ENCODE assay signal across 10 mouse cellular contexts in genomic region chr11:97817379-97817778, GRCm38 (mm10). TPM values are rescaled to one million over a fixed set of nuclear protein-coding genes. Genes with fewer than 3 reads are reported as not detected.
DNase-seq lines count a peak whose midpoint lies in the region; ATAC-seq and TF ChIP-seq lines count a peak whose summit lies in the region.
"Had no signal": no experiment of that assay in that cellular context is flagged by ENCODE, and none has a peak within 500 bp of the region (broad histone marks: within the 10 kb centered on the region; RNA-seq: fewer than 3 reads in every experiment).

No protein-coding gene starts in this region.

- H3K4me1 ChIP-seq in lung, embryonic 14.5 days (ENCODE audit: insufficient read depth), result peaks cover 42% of the 10 kb centered on the region

- no peak overlapping the region for H3K9ac ChIP-seq in lung, embryonic 14.5 days
- H3K9ac ChIP-seq: neural tube, embryonic 13.5 days had no signal

- WGBS in lung, embryonic 14.5 days, result 35% methylated on average over 5 of the region's 5 CpGs

- intact Hi-C loops in left cerebral cortex, postnatal 4 days (cut with DNase I), result no loop called here

- peak; percentile 35 for DNase-seq in lung, embryonic 14.5 days
- no peak for DNase-seq in lung, postnatal 4 days
- DNase-seq in kidney, adult 18-20 months, result peak; percentile 71
- DNase-seq in left cerebral cortex, postnatal 4 days, result no peak
- no peak for DNase-seq in frontal cortex, adult 2 months (ENCODE audit: extremely low spot score in 1 of 2, low spot score in 1 of 2)

- H3K36me3 ChIP-seq in lung, embryonic 14.5 days (ENCODE audit: insufficient read depth), result peaks cover 77% of the 10 kb centered on the region

- ATAC-seq in lung, embryonic 14.5 days (ENCODE audit: insufficient read depth), result no peak
- ATAC-seq in common myeloid progenitor, adult 5-6 weeks (replicated peaks; ENCODE audit: low read depth, poor library complexity, severe bottlenecking), result peak; percentile 34; the same call in 1 of the 2 replicates
- ATAC-seq in megakaryocyte progenitor cell, adult 5-6 weeks (replicated peaks; ENCODE audit: poor library complexity), result peak; percentile 47
- ATAC-seq in granulocyte monocyte progenitor cell, adult 5-6 weeks (replicated peaks; ENCODE audit: poor library complexity, severe bottlenecking), result no peak

- peak overlapping the region; percentile 68 for H3K27ac ChIP-seq in lung, embryonic 14.5 days (ENCODE audit: low read depth)

- no peak overlapping the region for H3K4me2 ChIP-seq in lung, embryonic 14.5 days
- H3K4me2 ChIP-seq: neural tube, embryonic 13.5 days had no signal

- TF ChIP-seq CTCF in lung, embryonic 14.5 days (IDR thresholded peaks at IDR 0.05; ENCODE audit: low read depth), result no peak

- no peaks in the 10 kb centered on the region for H3K27me3 ChIP-seq in lung, embryonic 14.5 days (ENCODE audit: insufficient read depth, low read length)
- H3K27me3 ChIP-seq: neural tube, embryonic 13.5 days had no signal

- no peak overlapping the region for H3K4me3 ChIP-seq in lung, embryonic 14.5 days (ENCODE audit: low read depth, low read length)
- H3K4me3 ChIP-seq: neural tube, embryonic 13.5 days had no signal

- H3K9me3 ChIP-seq in lung, embryonic 14.5 days (ENCODE audit: low read depth, low read length), result no peaks in the 10 kb centered on the region
- H3K9me3 ChIP-seq: neural tube, embryonic 13.5 days had no signal

RNA-seq across cellular contexts. Expression of gene Lasp1, which starts 18.6 kb away (rescaled TPM):
- 110 and 123 TPM in 2 replicates for polyA plus RNA-seq in lung, embryonic 14.5 days (2014; fragmentation: Nextera tagmentation; extraction: Ambion mirVana)
- total RNA-seq in common myeloid progenitor, adult 5-6 weeks (2017), result 79.1 and 126 TPM in 2 replicates
- 40.1 and 47.2 TPM in 2 replicates for total RNA-seq in megakaryocyte progenitor cell, adult 5-6 weeks (2015)
- total RNA-seq in megakaryocyte progenitor cell, adult 5-6 weeks (2017), result 139 and 201 TPM in 2 replicates
- total RNA-seq in left cerebral cortex, postnatal 4 days (2021), result 100 to 1,000 TPM; 190 to 199 TPM
- total RNA-seq in granulocyte monocyte progenitor cell, adult 5-6 weeks (2014; fragmentation: Nextera tagmentation), result 60.5 and 60.7 TPM in 2 replicates
- 92.5 and 124 TPM in 2 replicates for total RNA-seq in granulocyte monocyte progenitor cell, adult 5-6 weeks (2017)
- polyA plus RNA-seq in frontal cortex, adult 2 months (2012; rRNA removed), result 108 and 111 TPM in 2 replicates

RNA-seq across cellular contexts. Expression of gene B230217C12Rik, which starts 23.2 kb away (rescaled TPM):
- polyA plus RNA-seq in lung, embryonic 14.5 days (2014; fragmentation: Nextera tagmentation; extraction: Ambion mirVana), result 6.1 and 6.8 TPM in 2 replicates
- 0.69 and 1.7 TPM in 2 replicates for total RNA-seq in common myeloid progenitor, adult 5-6 weeks (2017)
- total RNA-seq in megakaryocyte progenitor cell, adult 5-6 weeks (2015), result 2.1 and 3.8 TPM in 2 replicates
- total RNA-seq in megakaryocyte progenitor cell, adult 5-6 weeks (2017), result 0.17 TPM in 2 replicates
- 10 to 100 TPM; 27.1 to 29.0 TPM for total RNA-seq in left cerebral cortex, postnatal 4 days (2021)
- total RNA-seq in granulocyte monocyte progenitor cell, adult 5-6 weeks (2014; fragmentation: Nextera tagmentation), result 3.8 TPM in 1 of 2 replicates, not detected in the other
- 1.3 TPM in 1 of 2 replicates, not detected in the other for total RNA-seq in granulocyte monocyte progenitor cell, adult 5-6 weeks (2017)
- polyA plus RNA-seq in frontal cortex, adult 2 months (2012; rRNA removed), result 102 and 104 TPM in 2 replicates

RNA-seq across cellular contexts. Expression of gene Rpl23, which starts 35.1 kb away (rescaled TPM):
- 663 and 721 TPM in 2 replicates for polyA plus RNA-seq in lung, embryonic 14.5 days (2014; fragmentation: Nextera tagmentation; extraction: Ambion mirVana)
- total RNA-seq in common myeloid progenitor, adult 5-6 weeks (2017), result 2,081 and 2,105 TPM in 2 replicates
- total RNA-seq in megakaryocyte progenitor cell, adult 5-6 weeks (2015), result 1,765 and 1,897 TPM in 2 replicates
- total RNA-seq in megakaryocyte progenitor cell, adult 5-6 weeks (2017), result 1,416 and 1,747 TPM in 2 replicates
- 100 to 1,000 TPM; 614 to 660 TPM for total RNA-seq in left cerebral cortex, postnatal 4 days (2021)
- 2,177 and 2,335 TPM in 2 replicates for total RNA-seq in granulocyte monocyte progenitor cell, adult 5-6 weeks (2014; fragmentation: Nextera tagmentation)
- 2,263 and 3,329 TPM in 2 replicates for total RNA-seq in granulocyte monocyte progenitor cell, adult 5-6 weeks (2017)
- polyA plus RNA-seq in frontal cortex, adult 2 months (2012; rRNA removed), result 342 and 345 TPM in 2 replicates

RNA-seq across cellular contexts. Expression of gene 1700001P01Rik, which starts 41.7 kb away (rescaled TPM):
- 0.32 TPM in 1 of 2 replicates, not detected in the other for polyA plus RNA-seq in lung, embryonic 14.5 days (2014; fragmentation: Nextera tagmentation; extraction: Ambion mirVana)
- not detected in 2 replicates for total RNA-seq in common myeloid progenitor, adult 5-6 weeks (2017)
- total RNA-seq in megakaryocyte progenitor cell, adult 5-6 weeks (2015), result 0.64 TPM in 1 of 2 replicates, not detected in the other
- total RNA-seq in megakaryocyte progenitor cell, adult 5-6 weeks (2017), result 0.30 TPM in 1 of 2 replicates, not detected in the other
- total RNA-seq in left cerebral cortex, postnatal 4 days (2021), result 1 to 10 TPM in 1 of 2 experiments, not detected in 1; 2.0 TPM
- total RNA-seq in granulocyte monocyte progenitor cell, adult 5-6 weeks (2014; fragmentation: Nextera tagmentation), result not detected in 2 replicates
- total RNA-seq in granulocyte monocyte progenitor cell, adult 5-6 weeks (2017), result not detected in 2 replicates
- 0.34 and 0.78 TPM in 2 replicates for polyA plus RNA-seq in frontal cortex, adult 2 months (2012; rRNA removed)
- total RNA-seq: heart, postnatal 10 days had no signal

RNA-seq across cellular contexts. Expression of gene Cwc25, which starts 51.0 kb away (rescaled TPM):
- 13.3 and 14.2 TPM in 2 replicates for polyA plus RNA-seq in lung, embryonic 14.5 days (2014; fragmentation: Nextera tagmentation; extraction: Ambion mirVana)
- total RNA-seq in common myeloid progenitor, adult 5-6 weeks (2017), result 14.5 and 21.8 TPM in 2 replicates
- total RNA-seq in megakaryocyte progenitor cell, adult 5-6 weeks (2015), result 8.8 and 9.3 TPM in 2 replicates
- total RNA-seq in megakaryocyte progenitor cell, adult 5-6 weeks (2017), result 16.7 and 19.2 TPM in 2 replicates
- 10 to 100 TPM; 17.6 to 20.4 TPM for total RNA-seq in left cerebral cortex, postnatal 4 days (2021)
- total RNA-seq in granulocyte monocyte progenitor cell, adult 5-6 weeks (2014; fragmentation: Nextera tagmentation), result 9.0 and 13.0 TPM in 2 replicates
- total RNA-seq in granulocyte monocyte progenitor cell, adult 5-6 weeks (2017), result 16.3 and 18.9 TPM in 2 replicates
- 18.0 and 19.0 TPM in 2 replicates for polyA plus RNA-seq in frontal cortex, adult 2 months (2012; rRNA removed)

Comparison
In these comparisons a context has a peak if more than half of its experiments do, and no peak if none do; other contexts are left out.
1. DNase-seq: peak in lung, embryonic 14.5 days (single experiment) and kidney, adult 18-20 months (single experiment); none in lung, postnatal 4 days (0 of 2), left cerebral cortex, postnatal 4 days (single experiment) and frontal cortex, adult 2 months (0 of 2).
2. ATAC-seq: peak in common myeloid progenitor, adult 5-6 weeks (single experiment) and megakaryocyte progenitor cell, adult 5-6 weeks (single experiment); none in lung, embryonic 14.5 days (single experiment) and granulocyte monocyte progenitor cell, adult 5-6 weeks (single experiment).
3. RNA of gene B230217C12Rik, which starts 23.2 kb away (total RNA-seq): 27.1 to 29.0 TPM in left cerebral cortex, postnatal 4 days; 0.17 to 3.8 TPM in megakaryocyte progenitor cell, adult 5-6 weeks, 0.69 to 1.7 TPM in common myeloid progenitor, adult 5-6 weeks and 1.3 to 3.8 TPM in granulocyte monocyte progenitor cell, adult 5-6 weeks; every median in the first group is over 4 times any median in the second.